Mouse (Mus musculus): ENCODE measurements around the gene Aldh18a1. TPM values are rescaled to one million over a fixed set of nuclear protein-coding genes. Genes with fewer than 3 reads are reported as not detected.
"Not testable (repeated sequence)": the region's sequence is repeated elsewhere in the genome, so short reads cannot be mapped to it uniquely, and the experiment has no call there.

Aldh18a1 gene
- total RNA-seq (2022): 10 to 100 TPM; 19.9 to 29.8 (median 26.1) TPM

DNA sequence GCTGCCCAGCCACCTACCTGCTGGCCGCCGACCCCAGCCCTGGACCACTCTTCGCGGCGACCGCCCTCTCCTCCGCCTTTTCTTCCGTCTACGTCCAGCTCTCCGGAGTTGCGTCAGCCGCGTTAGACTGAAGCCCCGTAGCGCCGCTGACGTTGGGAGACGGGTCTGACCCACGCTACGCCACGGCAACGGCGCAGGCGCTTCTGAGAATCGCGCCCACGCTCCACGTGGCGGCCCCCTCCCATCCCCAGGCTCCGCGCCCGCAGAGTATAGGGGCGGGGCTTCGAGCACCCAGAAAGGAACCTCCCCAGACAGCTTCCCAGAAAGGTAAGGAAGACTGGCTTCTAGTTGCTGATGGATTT is at the start of gene Aldh18a1:
Aldh18a1 (minus strand) TSS at position 171 of the 362 bp plus-strand sequence.
- DNase-seq (ENCODE audit: low spot score in 2 of 2): peak; percentile 87 to 93

DNA sequence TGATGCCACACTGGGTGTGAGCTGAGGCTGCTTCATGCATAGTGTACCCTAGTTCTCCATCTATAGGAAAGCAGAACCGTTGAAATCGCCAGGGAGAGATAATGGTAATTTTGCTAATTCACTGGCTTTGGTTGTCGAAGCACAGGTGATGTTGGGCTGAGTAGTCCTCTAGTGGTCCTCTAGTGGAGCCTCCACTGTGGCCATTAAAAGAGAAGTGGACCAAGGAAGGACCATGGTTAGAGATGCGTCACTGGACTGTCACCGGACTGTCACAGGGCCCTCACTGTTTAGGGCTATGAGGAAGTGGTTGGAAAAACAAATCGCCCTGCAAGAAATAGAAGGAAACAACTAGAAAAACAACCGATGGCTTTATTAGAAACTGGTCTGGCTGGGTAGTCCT is 49.3 kb upstream of the Aldh18a1 start:
- DNase-seq (ENCODE audit: low spot score in 2 of 2): no peak

DNA sequence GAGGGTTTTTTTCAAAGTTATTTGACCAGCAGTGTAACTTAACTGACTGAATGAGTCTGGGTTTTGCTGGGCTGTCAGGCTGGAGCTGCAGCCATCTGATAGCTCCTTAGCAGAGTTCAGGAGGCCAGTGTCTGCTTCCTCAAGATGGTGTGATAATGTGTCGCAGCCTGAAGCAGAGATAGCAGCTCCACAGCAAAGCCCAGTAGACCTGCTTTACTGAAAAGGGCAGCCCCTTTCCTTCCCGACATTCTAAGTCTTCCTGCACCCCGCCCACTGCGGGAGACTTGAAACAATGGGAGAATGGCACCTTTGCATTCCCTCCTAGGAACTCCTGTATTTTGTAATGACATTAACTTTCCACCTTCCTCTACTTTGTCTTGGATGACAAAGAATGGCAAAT is 48.8 kb upstream of the Aldh18a1 start:
- no peak for DNase-seq (ENCODE audit: low spot score in 2 of 2)

DNA sequence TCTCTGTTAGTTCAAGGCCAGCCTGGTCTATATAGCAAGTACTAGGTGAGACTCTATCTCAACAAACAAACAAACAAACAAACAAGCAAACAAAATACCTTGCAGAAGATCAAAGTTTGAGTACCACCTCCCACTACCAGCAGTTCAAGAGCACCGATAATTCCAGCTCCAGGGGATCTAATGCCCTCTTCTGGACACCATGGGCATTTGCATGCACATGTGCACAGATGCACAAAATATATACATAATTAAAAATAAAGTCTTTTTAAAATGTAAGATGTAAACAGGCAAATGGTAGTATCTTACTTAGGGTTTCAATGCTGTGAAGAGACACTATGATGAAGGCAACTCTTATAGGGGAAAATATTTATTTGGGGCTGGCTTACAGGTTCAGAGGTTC is 44.9 kb upstream of the Aldh18a1 start:
- DNase-seq (ENCODE audit: low spot score in 2 of 2): no peak

DNA sequence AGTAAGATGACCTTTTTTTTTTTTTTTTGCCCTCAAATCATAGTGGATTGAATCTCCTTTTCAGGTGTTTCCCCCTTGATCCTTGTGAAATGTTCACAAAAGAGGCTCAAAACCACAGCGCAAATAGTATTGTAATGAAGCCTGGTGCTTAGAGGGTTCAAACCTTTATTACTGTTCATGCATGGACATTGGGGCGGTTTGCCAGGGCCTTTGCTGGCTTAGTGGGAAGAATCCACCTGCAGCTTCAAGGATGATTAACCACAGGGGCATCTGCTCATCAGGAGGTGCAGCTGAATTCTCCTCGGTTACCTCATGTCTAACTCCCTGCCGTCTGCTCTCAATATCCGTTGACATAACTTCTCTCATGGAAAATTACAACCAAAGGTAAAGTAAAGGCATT is 44.4 kb upstream of the Aldh18a1 start:
- no peak for DNase-seq (ENCODE audit: low spot score in 2 of 2)

DNA sequence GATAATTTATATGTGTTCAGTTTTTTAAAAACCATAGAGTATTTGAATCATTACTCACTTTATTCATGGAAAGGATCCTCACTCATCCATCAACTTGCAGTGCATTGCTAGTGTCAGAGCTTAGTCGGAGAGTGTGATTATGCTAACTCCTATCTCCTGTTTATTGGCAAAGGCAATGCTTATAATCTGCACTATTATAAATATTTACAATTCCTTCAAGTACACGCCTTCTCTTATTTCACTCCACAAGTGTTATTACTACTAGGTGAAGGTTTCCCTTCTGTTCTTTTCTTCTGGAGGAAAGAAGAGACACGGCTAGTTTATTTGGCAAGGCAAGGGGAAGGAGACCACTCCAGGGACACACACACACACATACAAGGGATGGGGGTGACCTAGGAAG is 43.9 kb upstream of the Aldh18a1 start:
- no peak for DNase-seq (ENCODE audit: low spot score in 2 of 2)

DNA sequence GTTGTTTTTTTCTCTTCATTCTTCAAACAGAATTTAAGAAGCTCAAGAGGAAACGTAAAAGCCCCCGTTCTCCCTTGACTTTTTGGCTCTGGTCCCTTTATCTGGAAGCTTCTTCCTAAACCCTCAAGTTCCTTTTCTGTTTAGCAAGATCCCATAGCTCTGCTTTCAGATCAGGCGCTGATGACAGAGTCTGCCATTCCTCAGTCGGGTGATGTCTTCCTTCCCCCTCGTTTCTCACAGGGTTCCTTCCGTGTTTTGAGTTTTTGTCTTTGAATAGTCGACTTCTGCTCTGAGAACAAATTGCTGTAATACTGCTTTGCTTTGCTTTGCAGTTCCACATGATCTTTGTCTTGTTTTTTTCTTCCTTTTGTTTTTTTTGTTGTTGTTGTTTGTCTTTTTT is 42.3 kb upstream of the Aldh18a1 start:
- DNase-seq (ENCODE audit: low spot score in 2 of 2): no peak

DNA sequence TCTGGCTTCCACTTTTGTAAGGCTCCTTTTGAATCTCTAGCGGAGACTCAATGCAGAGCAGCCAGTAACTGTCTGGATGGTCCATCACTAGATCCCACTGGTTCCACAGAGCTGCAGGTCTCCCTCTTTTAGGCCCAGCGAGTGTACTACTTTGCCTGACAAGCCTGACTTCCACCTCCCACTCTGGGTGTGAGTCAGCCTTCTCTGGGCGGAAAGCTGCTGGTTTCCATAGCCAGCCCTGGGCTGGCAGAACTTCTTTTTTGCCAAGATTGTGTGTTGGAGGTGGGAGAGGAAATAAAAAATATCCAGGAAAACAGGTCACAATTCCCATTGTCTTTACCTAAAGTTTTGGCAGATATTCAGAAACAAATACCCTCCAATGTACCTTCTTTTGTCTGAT is 41.8 kb upstream of the Aldh18a1 start:
- peak; percentile 16 to 25 for DNase-seq (ENCODE audit: low spot score in 2 of 2)

DNA sequence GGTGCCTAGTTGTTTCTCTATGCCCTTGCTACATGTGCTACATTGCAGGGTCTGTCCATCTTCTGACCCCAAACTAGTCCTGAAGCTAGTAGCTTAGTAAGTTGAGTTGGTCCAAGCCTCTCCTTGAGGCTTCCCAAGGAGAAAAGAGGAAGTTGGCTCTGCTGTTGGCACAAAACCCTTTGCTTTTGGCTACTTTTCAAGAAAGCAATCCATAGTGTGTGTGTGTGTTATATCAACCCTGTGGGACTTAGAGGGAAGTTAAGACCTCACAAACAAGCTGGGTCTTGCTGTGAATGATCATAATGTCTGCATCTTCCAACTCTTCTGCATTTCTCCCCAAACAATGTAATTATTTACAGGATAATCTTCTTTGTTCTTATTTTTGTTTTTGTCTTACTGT is 40.7 kb upstream of the Aldh18a1 start:
- DNase-seq (ENCODE audit: low spot score in 2 of 2): no peak

DNA sequence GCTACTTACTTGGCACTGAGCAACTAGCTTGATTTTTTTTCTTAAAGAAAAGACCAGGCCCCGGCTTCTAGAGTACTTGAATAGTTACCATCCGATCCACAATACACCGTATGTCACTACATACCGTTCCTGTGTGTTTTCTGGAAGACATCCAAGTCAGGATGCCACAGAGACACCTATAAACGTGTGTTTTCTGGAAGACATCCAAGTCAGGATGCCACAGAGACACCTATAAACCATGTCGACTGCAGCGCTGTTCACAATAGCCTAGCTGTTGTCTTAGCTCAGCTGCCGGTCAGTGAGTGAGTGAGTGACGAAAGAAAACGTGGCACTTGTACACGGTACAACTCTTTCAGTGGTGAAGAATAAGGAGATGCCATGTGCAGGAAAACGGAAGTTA is 37.7 kb upstream of the Aldh18a1 start:
- DNase-seq (ENCODE audit: low spot score in 2 of 2): no peak

DNA sequence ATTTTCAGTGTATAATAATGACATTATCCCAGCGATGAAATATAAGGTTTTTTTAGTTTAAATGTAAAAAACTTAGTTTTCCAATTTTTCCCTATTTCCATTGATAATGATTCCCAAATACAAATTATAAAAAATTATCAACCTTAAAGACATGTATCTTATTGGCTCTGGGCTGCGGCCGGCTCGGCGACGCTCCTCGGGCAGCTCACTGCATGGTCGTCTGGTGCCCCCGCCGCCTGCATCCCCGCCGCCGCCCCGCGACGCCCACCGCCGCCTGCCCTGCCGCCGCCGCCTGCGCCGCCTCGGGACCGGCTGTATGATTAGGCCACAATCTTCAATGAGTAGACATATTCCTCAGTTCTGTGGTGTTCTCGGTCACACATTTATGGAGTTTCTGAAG is 33.4 kb upstream of the Aldh18a1 start:
- not testable (repeated sequence) for DNase-seq (ENCODE audit: low spot score in 2 of 2)

DNA sequence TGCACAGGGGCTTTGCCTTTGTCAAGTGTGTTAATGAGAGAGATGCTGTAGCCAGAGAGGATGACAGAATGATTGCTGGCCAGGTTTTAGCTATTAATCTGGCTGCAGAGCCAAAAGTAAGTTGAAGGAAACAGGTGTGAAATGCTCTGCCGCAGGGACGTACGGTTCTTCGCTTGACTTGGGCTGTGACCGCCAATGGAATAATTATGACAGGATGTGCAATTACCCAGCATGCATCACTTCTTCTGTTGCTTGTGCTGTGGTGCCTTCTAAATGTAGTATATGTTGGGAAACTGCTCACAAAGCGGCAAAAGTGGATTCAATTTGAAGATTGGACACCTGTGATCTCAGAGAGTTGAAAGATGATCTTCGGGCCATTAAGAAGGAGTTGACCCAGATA is 27.8 kb upstream of the Aldh18a1 start:
- DNase-seq (ENCODE audit: low spot score in 2 of 2): no peak

DNA sequence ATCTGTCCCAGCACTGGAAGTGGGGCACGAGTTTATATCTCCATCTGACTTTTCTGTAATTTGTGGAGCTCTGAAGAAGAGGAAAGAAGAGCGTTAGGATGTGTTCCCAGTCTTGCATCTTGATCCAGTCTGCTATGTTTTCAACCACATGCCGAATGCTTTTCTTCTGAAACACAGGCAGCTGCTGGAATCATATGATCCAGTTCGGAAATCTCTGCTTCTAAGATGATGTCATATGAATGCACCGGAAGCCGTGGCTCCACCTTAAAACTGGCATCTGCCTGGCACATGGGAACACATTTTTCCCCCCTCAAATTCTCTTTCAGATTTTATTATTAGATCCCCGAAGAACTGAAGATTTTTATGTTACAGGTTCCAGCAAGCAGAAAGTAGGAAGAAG is 26.5 kb upstream of the Aldh18a1 start:
- no peak for DNase-seq (ENCODE audit: low spot score in 2 of 2)

DNA sequence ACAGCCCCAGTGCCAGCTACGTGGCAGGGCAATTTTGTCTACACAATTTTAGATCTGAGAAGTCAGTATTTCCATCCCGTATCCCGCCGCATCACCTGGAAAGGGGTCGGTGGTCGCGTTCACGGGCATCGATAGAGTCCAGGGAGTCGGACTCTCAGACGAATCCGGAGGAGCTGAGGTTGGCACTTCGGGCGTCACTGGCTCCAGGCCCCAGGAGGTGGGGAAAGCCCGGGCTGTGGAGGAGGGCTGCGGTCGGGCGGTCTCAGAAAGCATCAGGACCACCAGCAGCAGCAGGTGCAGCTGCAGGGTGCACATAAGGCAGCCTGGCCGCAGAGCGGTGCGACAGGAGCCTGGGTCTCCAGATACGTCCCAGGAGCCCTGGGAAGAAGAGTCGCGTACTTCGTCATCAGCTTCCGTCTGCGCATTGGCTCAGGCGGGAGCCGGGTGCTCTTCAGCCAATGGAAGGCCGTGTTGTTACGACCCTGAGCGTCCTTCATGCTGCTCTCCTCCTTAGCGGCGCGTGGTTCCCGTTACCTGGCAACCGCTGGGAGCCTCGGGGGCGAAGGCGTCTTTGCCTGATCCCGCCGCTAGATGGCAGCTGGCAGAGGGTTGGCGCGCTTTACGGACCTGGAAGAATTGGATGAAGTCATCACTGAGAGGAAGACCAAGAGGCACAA is 23.7 kb upstream of the Aldh18a1 start, which contains the start of the genes Tctn3 and Entpd1:
Tctn3 (minus strand) TSS at position 404 of the 677 bp plus-strand sequence.
Entpd1 (plus strand) TSS at position 537 of the 677 bp plus-strand sequence.
- DNase-seq (ENCODE audit: low spot score in 2 of 2): peak; percentile 95 to 96

DNA sequence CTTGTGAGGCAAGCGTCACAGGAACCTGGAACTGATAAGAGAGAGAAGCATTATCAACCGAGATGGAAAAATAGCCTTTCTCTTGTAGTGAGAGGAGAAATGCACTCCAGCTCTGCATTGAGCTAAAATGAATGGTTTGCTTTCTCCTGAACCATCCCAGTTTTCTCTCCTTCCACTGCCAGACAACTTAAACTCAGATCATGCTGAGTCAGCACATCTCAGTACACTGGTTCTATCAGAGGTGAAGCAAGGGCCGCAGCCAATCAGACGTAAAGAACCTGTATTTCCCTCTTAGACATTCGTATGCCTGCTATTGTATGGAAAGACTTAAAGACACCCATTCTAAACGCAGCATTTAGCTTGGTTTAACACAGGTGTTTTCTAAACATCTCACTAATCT is 19.4 kb upstream of the Aldh18a1 start:
- no peak for DNase-seq (ENCODE audit: low spot score in 2 of 2)

DNA sequence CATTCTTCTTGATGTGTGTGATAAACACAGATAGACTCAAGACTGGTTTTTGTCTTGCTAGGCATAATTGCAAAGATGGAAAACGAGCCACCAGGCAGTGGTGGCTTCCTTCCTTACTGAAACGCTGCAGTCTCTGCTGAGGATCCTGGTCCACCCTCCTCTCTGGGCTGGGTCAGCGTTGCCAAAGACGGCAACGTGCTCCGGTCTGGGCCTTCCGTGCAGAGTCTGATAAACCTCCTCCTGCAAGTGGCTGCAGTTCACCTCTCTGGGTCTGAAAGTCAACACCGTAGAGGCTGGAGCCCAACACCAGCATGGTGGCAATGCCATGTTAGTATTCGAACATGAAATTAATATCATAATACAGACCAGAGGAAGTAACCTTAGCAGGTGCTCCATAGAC is 16.9 kb upstream of the Aldh18a1 start:
- DNase-seq (ENCODE audit: low spot score in 2 of 2): no peak

DNA sequence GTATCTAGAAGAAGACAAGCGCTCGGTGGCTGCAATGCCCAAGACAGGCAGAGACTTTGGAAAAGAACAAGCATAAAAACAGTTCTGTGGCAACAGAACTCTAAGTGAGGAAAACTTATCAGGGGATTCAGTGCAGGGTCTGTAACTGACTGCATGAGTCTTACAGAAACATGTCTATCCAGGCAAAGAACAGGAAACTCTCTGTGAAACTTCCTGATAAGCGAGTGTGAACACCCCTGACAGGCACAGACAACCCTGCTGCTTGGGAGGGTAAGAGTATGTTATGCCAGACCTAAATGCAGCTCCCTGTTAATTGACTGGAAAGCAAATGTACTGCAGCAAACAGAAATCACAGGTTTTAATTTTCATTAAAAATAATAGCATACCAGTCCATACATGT is 13.6 kb upstream of the Aldh18a1 start:
- DNase-seq (ENCODE audit: low spot score in 2 of 2): no peak

DNA sequence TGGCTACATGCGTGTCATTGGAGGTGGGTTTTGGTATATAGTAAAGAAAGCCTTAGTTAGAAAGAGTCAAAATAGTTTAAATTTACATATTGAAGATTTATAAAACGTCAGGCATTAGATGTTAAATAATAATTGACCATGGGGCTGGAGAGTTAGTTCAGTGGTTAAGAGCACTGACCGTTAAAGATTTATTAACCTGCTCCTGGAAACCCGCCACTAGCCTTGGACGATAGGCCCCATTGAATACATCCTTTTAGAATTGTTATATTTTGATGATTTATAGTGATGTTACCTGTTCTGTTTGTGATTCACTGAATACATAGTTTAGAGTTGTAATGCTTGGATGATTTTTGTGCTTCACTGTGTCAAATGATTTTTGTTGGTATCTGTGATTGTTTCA is 12.6 kb upstream of the Aldh18a1 start:
- DNase-seq (ENCODE audit: low spot score in 2 of 2): not testable (repeated sequence)

DNA sequence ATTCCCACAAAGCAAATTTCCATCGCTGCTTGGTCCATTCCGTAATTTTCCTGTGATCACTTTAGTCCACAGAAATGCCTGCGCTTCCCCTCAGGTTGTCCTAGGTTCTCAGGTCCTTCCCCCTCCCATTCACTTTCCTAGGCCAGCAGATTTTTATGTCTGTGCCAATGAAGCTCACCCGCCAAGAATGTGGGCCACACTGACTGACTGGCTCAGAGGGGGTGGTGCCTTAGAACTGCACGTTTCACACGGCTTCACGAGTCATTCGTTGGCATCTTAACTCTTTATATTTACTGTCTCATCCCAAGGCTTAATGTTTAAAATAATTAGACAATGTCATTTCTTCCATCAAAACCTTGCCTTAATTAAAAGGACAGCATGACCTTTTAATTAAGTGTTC is 7.6 kb upstream of the Aldh18a1 start:
- no peak for DNase-seq (ENCODE audit: low spot score in 2 of 2)

DNA sequence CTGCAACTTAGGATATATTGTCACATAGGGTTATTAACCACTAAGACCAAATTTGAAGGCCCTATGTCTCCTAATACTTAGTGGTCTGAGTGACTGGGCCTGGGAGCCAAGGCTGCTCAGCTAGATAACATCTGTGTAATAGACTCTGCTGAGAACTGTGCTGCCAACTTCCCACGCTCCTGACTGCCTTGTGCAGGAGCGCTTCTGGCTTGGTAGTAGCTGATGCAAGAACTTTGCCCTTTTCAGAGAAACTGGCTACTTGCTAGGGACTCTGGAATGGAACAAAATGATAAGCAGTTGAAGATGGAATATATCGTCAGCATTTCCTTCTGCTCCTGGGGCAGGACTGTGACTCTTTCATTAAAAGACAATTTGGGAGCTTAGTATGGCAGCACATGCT is 7.0 kb upstream of the Aldh18a1 start:
- DNase-seq (ENCODE audit: low spot score in 2 of 2): no peak

DNA sequence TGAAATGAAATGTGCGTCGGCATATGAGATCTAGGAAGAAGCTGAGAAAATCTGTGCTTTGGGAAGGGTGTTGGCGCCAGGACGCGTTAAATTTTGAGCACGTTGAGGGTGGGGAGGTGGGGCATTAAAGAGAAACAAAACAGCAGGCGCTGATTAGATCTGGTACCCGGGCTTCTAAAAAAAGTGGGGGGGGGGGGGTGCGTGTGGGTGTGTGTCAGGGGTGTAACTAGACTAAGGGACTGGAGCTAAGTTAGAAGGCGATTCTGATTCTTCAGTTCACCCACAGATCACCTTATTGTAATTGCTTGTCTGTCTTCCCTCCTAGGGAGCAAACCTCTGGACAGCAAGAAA is 1.2 kb upstream of the Aldh18a1 start:
- DNase-seq (ENCODE audit: low spot score in 2 of 2): no peak

DNA sequence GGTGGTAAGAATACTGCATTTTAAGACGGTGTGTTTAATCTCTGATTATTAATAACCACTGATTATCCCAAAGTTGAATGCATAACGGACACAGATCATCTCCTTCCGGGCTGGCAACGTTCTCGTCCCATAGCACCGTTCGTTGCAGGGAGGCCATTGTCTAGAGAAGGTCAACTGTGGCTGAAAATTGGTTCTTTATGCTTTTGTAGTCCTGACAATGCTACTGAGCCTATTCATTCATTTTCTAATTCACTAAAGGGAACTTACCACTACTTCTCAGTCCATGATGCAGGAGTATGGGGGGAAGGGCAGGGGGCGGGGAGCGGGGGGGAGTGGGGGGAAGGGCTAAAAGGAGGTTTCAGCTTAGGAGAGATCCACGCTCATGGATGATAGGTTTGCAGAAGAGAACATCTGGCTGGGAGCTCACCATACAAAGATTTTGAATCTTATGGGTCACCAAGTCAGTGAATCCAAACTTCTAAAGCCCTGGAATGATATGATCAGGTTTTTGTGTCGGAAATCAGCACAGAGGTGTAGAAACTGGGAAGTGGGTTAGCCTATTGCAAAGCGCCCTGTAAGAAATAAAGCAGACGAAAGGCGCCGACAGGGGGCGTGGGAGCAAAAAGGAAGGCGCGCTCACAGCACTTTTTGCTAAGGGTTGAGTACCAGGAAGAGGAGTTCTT is 725 bp upstream of the Aldh18a1 start:
- peak; percentile 70 to 84 for DNase-seq (ENCODE audit: low spot score in 2 of 2)
